Mouse (Mus musculus): ENCODE measurements at regions not wholly inside any gene's neighbourhood (a gene's known extent, or its start where the extent isn't known, plus 50 kb on each side); places are given as distances from the start of the nearest gene placed in this dataset.
A peak's percentile ranks its signal among the peaks of the same experiment; 100 is the strongest.

- H3K4me2 ChIP-seq, result peak overlapping the region; percentile 83
- peak; percentile 75; the same call in 1 of the 2 replicates for ATAC-seq (ENCODE audit: insufficient number of reproducible peaks, insufficient read depth, low FRiP score, low TSS enrichment, low read depth)
- under 1% methylated on average over 46 of the region's 46 CpGs for WGBS
- peaks cover 13% of the 10 kb centered on the region for H3K4me1 ChIP-seq (replicated peaks)
- H3K27ac ChIP-seq, result no peak overlapping the region
- H3K36me3 ChIP-seq, result no peaks in the 10 kb centered on the region
- peaks cover 83% of the 10 kb centered on the region for H3K27me3 ChIP-seq
- peak overlapping the region; percentile 45; the same call in 1 of the 2 replicates for H3K9ac ChIP-seq (replicated peaks)
- no peaks in the 10 kb centered on the region for H3K9me3 ChIP-seq
- H3K4me3 ChIP-seq (replicated peaks), result peak overlapping the region; percentile 49
These were observed 64.6 kb downstream of the Smug1 start for GRCm38 (mm10) chr15:103102068-103102840.

GRCm38 (mm10) chr15:103100121-103100520 lies 66.8 kb downstream of the Smug1 start:
- whole genome bisulfite sequencing, result 68% methylated on average over 4 of the region's 4 CpGs
- ATAC-seq (ENCODE audit: insufficient number of reproducible peaks, insufficient read depth, low FRiP score, low TSS enrichment, low read depth), result no peak
- H3K4me1 ChIP-seq (replicated peaks), result peaks cover 13% of the 10 kb centered on the region
- no peak overlapping the region for H3K27ac ChIP-seq
- no peak overlapping the region for H3K4me3 ChIP-seq (replicated peaks)
- H3K27me3 ChIP-seq, result peaks cover 81% of the 10 kb centered on the region
- no peaks in the 10 kb centered on the region for H3K9me3 ChIP-seq
- H3K9ac ChIP-seq (replicated peaks), result no peak overlapping the region
- H3K36me3 ChIP-seq, result no peaks in the 10 kb centered on the region
- no peak overlapping the region for H3K4me2 ChIP-seq

- Histone ChIP-seq H3K4me3 (replicated peaks) (no peak overlapping the region), H3K36me3 (no peaks in the 10 kb centered on the region), H3K9ac (replicated peaks) (no peak overlapping the region), H3K9me3 (no peaks in the 10 kb centered on the region), H3K27me3 (peaks cover 65% of the 10 kb centered on the region), H3K4me1 (replicated peaks) (0 out of 2 replicates have a peak, but pooled peaks cover 3% of the 10 kb centered on the region), H3K4me2 (no peak overlapping the region), H3K27ac (no peak overlapping the region)
- WGBS, result 69% methylated on average over 7 of the region's 7 CpGs
- no peak for ATAC-seq (ENCODE audit: insufficient number of reproducible peaks, insufficient read depth, low FRiP score, low TSS enrichment, low read depth)
These were observed 72.4 kb downstream of the Smug1 start for GRCm38 (mm10) chr15:103094457-103094856.

GRCm38 (mm10) chr15:103093655-103094054 lies 73.2 kb downstream of the Smug1 start:
- Histone ChIP-seq H3K36me3 (no peaks in the 10 kb centered on the region), H3K4me1 (replicated peaks) (0 out of 2 replicates have a peak, but pooled peaks cover 3% of the 10 kb centered on the region), H3K9ac (replicated peaks) (no peak overlapping the region), H3K4me3 (replicated peaks) (no peak overlapping the region), H3K27me3 (peaks cover 69% of the 10 kb centered on the region), H3K9me3 (no peaks in the 10 kb centered on the region), H3K4me2 (no peak overlapping the region), H3K27ac (no peak overlapping the region)
- WGBS, result 61% methylated on average over 12 of the region's 12 CpGs
- ATAC-seq (ENCODE audit: insufficient number of reproducible peaks, insufficient read depth, low FRiP score, low TSS enrichment, low read depth), result no peak

- no peak overlapping the region for H3K27ac ChIP-seq
- H3K36me3 ChIP-seq, result no peaks in the 10 kb centered on the region
- H3K27me3 ChIP-seq, result peaks cover 73% of the 10 kb centered on the region
- no peak for ATAC-seq (ENCODE audit: insufficient number of reproducible peaks, insufficient read depth, low FRiP score, low TSS enrichment, low read depth)
- H3K4me1 ChIP-seq (replicated peaks), result peaks cover 5% of the 10 kb centered on the region
- no peak overlapping the region for H3K4me3 ChIP-seq (replicated peaks)
- H3K9ac ChIP-seq (replicated peaks), result no peak overlapping the region
- H3K9me3 ChIP-seq, result no peaks in the 10 kb centered on the region
- no peak overlapping the region for H3K4me2 ChIP-seq
These were observed 73.8 kb downstream of the Hoxc4 start for GRCm38 (mm10) chr15:103092496-103092895.

- Histone ChIP-seq H3K4me1 (replicated peaks) (peaks cover 25% of the 10 kb centered on the region), H3K4me2 (no peak overlapping the region), H3K9ac (replicated peaks) (no peak overlapping the region), H3K4me3 (replicated peaks) (no peak overlapping the region), H3K9me3 (no peaks in the 10 kb centered on the region), H3K36me3 (no peaks in the 10 kb centered on the region), H3K27ac (no peak overlapping the region), H3K27me3 (peaks cover 74% of the 10 kb centered on the region)
- no peak for ATAC-seq (ENCODE audit: insufficient number of reproducible peaks, insufficient read depth, low FRiP score, low TSS enrichment, low read depth)
- 62% methylated on average over 6 of the region's 6 CpGs for WGBS
These were observed 71.8 kb downstream of the Hoxc4 start for GRCm38 (mm10) chr15:103090280-103091164.

- 63% methylated on average over 1 of the region's 1 CpGs for WGBS
- no peak overlapping the region for H3K9ac ChIP-seq (replicated peaks)
- H3K27ac ChIP-seq, result no peak overlapping the region
- no peak overlapping the region for H3K4me3 ChIP-seq (replicated peaks)
- peaks cover 80% of the 10 kb centered on the region for H3K27me3 ChIP-seq
- no peaks in the 10 kb centered on the region for H3K36me3 ChIP-seq
- no peak for ATAC-seq (ENCODE audit: insufficient number of reproducible peaks, insufficient read depth, low FRiP score, low TSS enrichment, low read depth)
- no peaks in the 10 kb centered on the region for H3K9me3 ChIP-seq
- peaks cover 25% of the 10 kb centered on the region for H3K4me1 ChIP-seq (replicated peaks)
- H3K4me2 ChIP-seq, result no peak overlapping the region
These were observed 71.1 kb downstream of the Hoxc4 start for GRCm38 (mm10) chr15:103089852-103090251.

- ATAC-seq (ENCODE audit: insufficient number of reproducible peaks, insufficient read depth, low FRiP score, low TSS enrichment, low read depth), result no peak
- Histone ChIP-seq H3K4me3 (replicated peaks) (no peak overlapping the region), H3K9ac (replicated peaks) (no peak overlapping the region), H3K27ac (no peak overlapping the region), H3K27me3 (peaks cover 80% of the 10 kb centered on the region), H3K4me2 (no peak overlapping the region), H3K36me3 (no peaks in the 10 kb centered on the region), H3K4me1 (replicated peaks) (peaks cover 25% of the 10 kb centered on the region), H3K9me3 (no peaks in the 10 kb centered on the region)
- 79% methylated on average over 1 of the region's 1 CpGs for WGBS
These were observed 70.7 kb downstream of the Hoxc4 start for GRCm38 (mm10) chr15:103089440-103089839.

- H3K4me3 ChIP-seq (replicated peaks), result no peak overlapping the region
- no peaks in the 10 kb centered on the region for H3K36me3 ChIP-seq
- no peak for ATAC-seq (ENCODE audit: insufficient number of reproducible peaks, insufficient read depth, low FRiP score, low TSS enrichment, low read depth)
- H3K9ac ChIP-seq (replicated peaks), result no peak overlapping the region
- peaks cover 91% of the 10 kb centered on the region for H3K27me3 ChIP-seq
- no peak overlapping the region for H3K4me2 ChIP-seq
- H3K9me3 ChIP-seq, result no peaks in the 10 kb centered on the region
- H3K4me1 ChIP-seq (replicated peaks), result peaks cover 23% of the 10 kb centered on the region
- H3K27ac ChIP-seq, result no peak overlapping the region
- 30% methylated on average over 4 of the region's 4 CpGs for WGBS
These were observed 68.5 kb downstream of the Hoxc4 start for GRCm38 (mm10) chr15:103087204-103087603.

GRCm38 (mm10) chr15:103086672-103087069 lies 67.9 kb downstream of the Hoxc4 start:
- Histone ChIP-seq H3K27me3 (peaks cover 96% of the 10 kb centered on the region), H3K4me3 (replicated peaks) (peak overlapping the region; percentile 38), H3K9me3 (no peaks in the 10 kb centered on the region), H3K9ac (replicated peaks) (no peak overlapping the region), H3K4me1 (replicated peaks) (peaks cover 23% of the 10 kb centered on the region), H3K36me3 (no peaks in the 10 kb centered on the region), H3K4me2 (peak overlapping the region; percentile 70), H3K27ac (no peak overlapping the region)
- 24% methylated on average over 15 of the region's 15 CpGs for WGBS
- no peak for ATAC-seq (ENCODE audit: insufficient number of reproducible peaks, insufficient read depth, low FRiP score, low TSS enrichment, low read depth)

Data from limb, embryonic 12.5 days (tissue).